Mouse (Mus musculus) liver, postnatal 0 days (tissue): ENCODE data around the gene Ncan. TPM values are rescaled to one million over a fixed set of nuclear protein-coding genes. Genes with fewer than 3 reads are reported as not detected.

Experiments used
- ATAC-seq: fragments of 200-750 bp; cut with Nextera tagmentation; 2 replicates; pipeline ENCODE4 v1.8.0; 2017; ENCODE audit warnings: mild to moderate bottlenecking, moderate library complexity
- DNase-seq: peaks from one replicate; pipeline ENCODE4 v3.0.0-alpha.2; 2016
- H3K27ac ChIP-seq: fragments of 300-500 bp; sonication (generic); 2 replicates; pipeline ENCODE4 v1.5.1; 2014; ENCODE audit warnings: antibody characterized with exemption, moderate library complexity, mild to moderate bottlenecking, low read depth
- H3K27me3 ChIP-seq: fragments of 300-500 bp; sonication (generic); 2 replicates; pipeline ENCODE4 v1.6.1; 2014; ENCODE audit warnings: low read length, control low read depth, mixed read lengths; ENCODE audit not compliant: insufficient read depth
- H3K36me3 ChIP-seq: fragments of 300-500 bp; sonication (generic); replicated peaks from 2 replicates; pipeline ENCODE4 v1.6.1; 2014; ENCODE audit warnings: mild to moderate bottlenecking, control low read depth, low read length, moderate library complexity, mixed read lengths; ENCODE audit not compliant: insufficient read depth
- H3K4me1 ChIP-seq: fragments of 300-500 bp; sonication (generic); 2 replicates; pipeline ENCODE4 v1.6.1; 2014; ENCODE audit warnings: antibody characterized with exemption, mild to moderate bottlenecking, control low read depth; ENCODE audit not compliant: insufficient read depth
- H3K4me2 ChIP-seq: fragments of 300-500 bp; sonication (generic); 2 replicates; pipeline ENCODE4 v1.6.1; 2014; ENCODE audit warnings: low read depth, mild to moderate bottlenecking, low read length, moderate library complexity, mixed read lengths
- H3K4me3 ChIP-seq: fragments of 300-500 bp; sonication (generic); 2 replicates; pipeline ENCODE4 v1.5.1; 2014; ENCODE audit warnings: low read depth, low read length
- H3K9ac ChIP-seq: fragments of 300-500 bp; sonication (generic); replicated peaks from 2 replicates; pipeline ENCODE4 v1.6.1; 2014; ENCODE audit warnings: mild to moderate bottlenecking, moderate library complexity
- H3K9me3 ChIP-seq: fragments of 300-500 bp; sonication (generic); 2 replicates; pipeline ENCODE4 v1.6.1; 2016; ENCODE audit warnings: mild to moderate bottlenecking, control low read depth, low read length, mixed read lengths
- CTCF ChIP-seq: sonication (generic); IDR thresholded peaks from 2 replicates; pipeline ENCODE4 v1.5.1; 2016; ENCODE audit warnings: antibody characterized with exemption, low read depth
- EP300 ChIP-seq: IDR thresholded peaks from 2 replicates; pipeline ENCODE4 v1.6.1; 2016; ENCODE audit warnings: antibody characterized with exemption, low read depth, mild to moderate bottlenecking
- WGBS: fragments of 180-500 bp; shearing (Covaris S2); extraction: QIAGEN DNeasy Blood & Tissue Kit; methylation state at CpG from one replicate; pipeline ENCODE4 v1.1.7; 2014; ENCODE audit not compliant: insufficient replicate concordance; 5-methylcytosine and 5-hydroxymethylcytosine counted together
- polyA plus RNA-seq: library from polyadenylated mRNA; unstranded; fragments of >200 nt; fragmentation: Nextera tagmentation; extraction: Ambion mirVana; gene quantifications from 2 replicates; pipeline ENCODE4 v1.2.1, GENCODE M21; 2015

Ncan gene
- polyA plus RNA-seq, 1 experiment from 2014 or later = not detected

GRCm38 (mm10) chr8:70089296-70089960 lies 31.2 kb downstream of the Ncan start:
- Histone ChIP-seq H3K4me1 (peaks cover 7% of the 10 kb centered on the region; the same call in 1 of the 2 replicates), H3K9me3 (no peaks in the 10 kb centered on the region), H3K9ac (no peak overlapping the region), H3K27me3 (peaks cover 62% of the 10 kb centered on the region), H3K4me3 (no peak overlapping the region), H3K27ac (no peak overlapping the region), H3K4me2 (no peak overlapping the region), H3K36me3 (no peaks in the 10 kb centered on the region)
- WGBS = 61% methylated on average over 9 of the region's 9 CpGs
- TF ChIP-seq CTCF (no peak), EP300 (no peak)
- ATAC-seq = no peak
- no peak for DNase-seq

- H3K4me3 ChIP-seq = no peak overlapping the region
- DNase-seq = peak; percentile 50
- 5% methylated on average over 54 of the region's 56 CpGs for WGBS
- TF ChIP-seq EP300 (no peak), CTCF (peak; percentile 71)
- H3K36me3 ChIP-seq = no peaks in the 10 kb centered on the region
- no peak overlapping the region for H3K9ac ChIP-seq
- H3K9me3 ChIP-seq = no peaks in the 10 kb centered on the region
- ATAC-seq = no peak
- no peak overlapping the region for H3K27ac ChIP-seq
- peaks cover 19% of the 10 kb centered on the region for H3K4me1 ChIP-seq
- peaks cover 75% of the 10 kb centered on the region for H3K27me3 ChIP-seq
- H3K4me2 ChIP-seq = no peak overlapping the region
Measured at GRCm38 (mm10) chr8:70087836-70088650, 32.6 kb downstream of the Ncan start.

DNA sequence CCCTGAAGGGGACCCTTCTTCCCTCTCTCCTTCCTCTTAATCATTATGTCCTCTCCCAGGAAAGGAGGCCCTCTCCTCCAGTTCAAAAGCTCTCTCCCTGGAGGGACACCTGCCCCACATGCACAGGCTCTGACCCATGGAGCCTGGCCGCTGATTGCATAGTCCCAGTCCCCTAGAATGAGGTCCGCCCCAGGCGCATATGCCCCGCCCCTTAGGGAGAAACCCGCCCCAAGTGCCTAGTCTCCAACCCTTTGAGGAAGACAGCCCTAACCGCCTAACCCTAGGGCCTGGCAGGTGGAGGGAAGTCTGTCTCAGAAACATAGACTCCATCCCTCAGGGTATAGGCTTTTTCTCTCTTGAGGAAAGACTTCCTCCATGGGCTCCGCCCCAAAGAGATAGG lies 33.4 kb downstream of the Ncan start:
- Histone ChIP-seq H3K36me3 (no peaks in the 10 kb centered on the region), H3K9ac (no peak overlapping the region), H3K4me3 (no peak overlapping the region), H3K9me3 (no peaks in the 10 kb centered on the region), H3K4me1 (peaks cover 20% of the 10 kb centered on the region), H3K4me2 (no peak overlapping the region), H3K27me3 (peaks cover 83% of the 10 kb centered on the region), H3K27ac (no peak overlapping the region)
- 8% methylated on average over 7 of the region's 7 CpGs for WGBS
- no peak for TF ChIP-seq CTCF
- ATAC-seq (no peak), DNase-seq (peak; percentile 39)

- Histone ChIP-seq H3K9me3 (no peaks in the 10 kb centered on the region), H3K4me3 (no peak overlapping the region), H3K27me3 (peaks cover 89% of the 10 kb centered on the region), H3K27ac (no peak overlapping the region), H3K9ac (no peak overlapping the region), H3K36me3 (no peaks in the 10 kb centered on the region), H3K4me1 (peaks cover 20% of the 10 kb centered on the region), H3K4me2 (no peak overlapping the region)
- 38% methylated on average over 1 of the region's 1 CpGs for WGBS
- ATAC-seq (no peak), DNase-seq (no peak)
- TF ChIP-seq CTCF (no peak), EP300 (no peak)
Measured at GRCm38 (mm10) chr8:70086151-70086550, 34.5 kb downstream of the Ncan start.

GRCm38 (mm10) chr8:70084191-70085065 lies 36.2 kb downstream of the Ncan start:
- no peak for TF ChIP-seq CTCF
- no peak for TF ChIP-seq EP300
- DNase-seq (no peak), ATAC-seq (no peak)
- Histone ChIP-seq H3K27me3 (peaks cover 77% of the 10 kb centered on the region), H3K4me2 (peak overlapping the region; percentile 68), H3K9ac (no peak overlapping the region; the same call in 1 of the 2 replicates), H3K36me3 (no peaks in the 10 kb centered on the region), H3K4me3 (peak overlapping the region; percentile 41), H3K9me3 (no peaks in the 10 kb centered on the region), H3K4me1 (peaks cover 20% of the 10 kb centered on the region), H3K27ac (no peak overlapping the region)
- WGBS = 3% methylated on average over 71 of the region's 71 CpGs

GRCm38 (mm10) chr8:70083285-70083684 lies 37.4 kb downstream of the Ncan start, which contains the start of gene Hapln4:
Gene Hapln4 (plus strand): TSS chr8:70083457.
- DNase-seq = peak; percentile 72
- peaks cover 66% of the 10 kb centered on the region for H3K27me3 ChIP-seq

More at GRCm38 (mm10) chr8:70083285-70083684, 37.4 kb downstream of the Ncan start, which contains the start of gene Hapln4:
- ATAC-seq = peak; percentile 53
- H3K4me2 ChIP-seq = peak within 1 kb of the TSS; percentile 68
- 3% methylated on average over 26 of the region's 26 CpGs for WGBS
- peaks cover 20% of the 10 kb centered on the region for H3K4me1 ChIP-seq
- H3K36me3 ChIP-seq = no peaks in the 10 kb centered on the region
- H3K4me3 ChIP-seq = peak within 1 kb of the TSS; percentile 41
- no peaks in the 10 kb centered on the region for H3K9me3 ChIP-seq
- no peak within 1 kb of the TSS for H3K27ac ChIP-seq
- no peak for TF ChIP-seq CTCF
- H3K9ac ChIP-seq = no peak within 1 kb of the TSS; the same call in 1 of the 2 replicates
